Mouse (Mus musculus): ENCODE results near the gene 2700081O15Rik. TPM values are rescaled to one million over a fixed set of nuclear protein-coding genes. Genes with fewer than 3 reads are reported as not detected.
A peak's percentile ranks its signal among the peaks of the same experiment; 100 is the strongest.

The 2700081O15Rik gene
- total and polyA plus RNA-seq, 3 experiments: 13.1 to 16.4 (median 13.4) TPM

DNA sequence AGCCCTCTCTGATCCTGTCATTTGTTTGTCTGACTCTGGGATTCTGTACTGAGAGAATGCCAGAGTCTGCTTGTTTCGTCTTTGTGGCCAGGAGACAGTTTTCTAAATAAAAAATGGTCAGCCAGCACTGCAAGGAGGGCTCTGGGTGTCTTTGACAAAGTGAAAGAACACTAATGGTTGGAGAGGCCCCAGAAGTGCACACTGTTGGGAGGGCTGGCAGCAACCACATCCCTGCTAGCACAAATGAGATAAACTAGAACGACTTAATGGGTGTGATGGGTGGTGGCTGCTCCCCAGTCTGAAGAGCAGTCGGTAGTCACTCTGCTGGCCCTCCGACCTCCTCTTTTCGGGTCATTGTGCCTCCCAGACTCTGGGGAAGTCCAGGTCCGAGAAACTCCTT is 1.7 kb downstream of the 2700081O15Rik start:
- Histone ChIP-seq H3K4me1 (ENCODE audit: control insufficient read depth, insufficient read depth, low read length) (peaks cover 10% of the 10 kb centered on the region), H3K4me3 (no peak overlapping the region), H3K27me3 (ENCODE audit: control insufficient read depth, insufficient read depth, low read length) (no peaks in the 10 kb centered on the region), H3K27ac (peak overlapping the region; percentile 9), H3K9ac (ENCODE audit: low read depth, low read length) (no peak overlapping the region), H3K79me2 (replicated peaks; ENCODE audit: control insufficient read depth, insufficient read depth, low read length) (0 out of 2 replicates have a peak, but pooled peaks cover 1% of the 10 kb centered on the region), H3K36me3 (ENCODE audit: control insufficient read depth, insufficient read depth, low read length) (no peaks in the 10 kb centered on the region)
- TF ChIP-seq POLR2A (IDR thresholded peaks at IDR 0.05; ENCODE audit: insufficient read depth, low read depth, low read length) (no peak), EP300 (IDR thresholded peaks at IDR 0.05; ENCODE audit: insufficient read depth, low read depth, low read length) (no peak), CTCF (IDR thresholded peaks at IDR 0.05) (no peak)
- no peak for DNase-seq
- WGBS: 36% methylated on average over 6 of the region's 6 CpGs
- intact Hi-C loops (cut with DNase I): no loop called here

DNA sequence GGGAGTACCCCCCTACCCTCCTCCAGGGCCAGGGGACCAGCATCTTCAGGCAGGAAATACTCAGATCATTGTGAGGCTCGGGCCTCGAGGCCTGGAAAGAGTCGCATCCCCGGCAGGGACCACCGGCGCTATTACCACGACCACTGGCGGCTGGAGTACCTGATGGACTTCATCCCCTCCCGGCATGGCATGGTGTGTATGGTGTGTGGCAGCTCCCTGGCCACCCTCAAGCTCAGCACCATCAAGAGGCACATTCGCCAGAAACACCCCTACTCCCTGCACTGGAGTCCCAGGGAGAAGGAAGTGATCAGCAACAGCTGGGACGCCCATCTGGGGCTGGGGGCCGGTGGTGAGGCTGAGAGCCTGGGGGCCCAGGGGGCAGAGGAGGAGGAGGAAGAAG is 2.7 kb downstream of the 2700081O15Rik start:
- peaks cover 10% of the 10 kb centered on the region for H3K4me1 ChIP-seq (ENCODE audit: control insufficient read depth, insufficient read depth, low read length)
- TF ChIP-seq CTCF (IDR thresholded peaks at IDR 0.05) (no peak), EP300 (IDR thresholded peaks at IDR 0.05; ENCODE audit: insufficient read depth, low read depth, low read length) (no peak), POLR2A (IDR thresholded peaks at IDR 0.05; ENCODE audit: insufficient read depth, low read depth, low read length) (no peak)
- 68% methylated on average over 12 of the region's 12 CpGs for WGBS

GRCm38 (mm10) chr19:7420841-7421601 is 3.6 kb downstream of the 2700081O15Rik start:
- Histone ChIP-seq H3K27ac (no peak overlapping the region), H3K4me1 (ENCODE audit: control insufficient read depth, insufficient read depth, low read length) (peaks cover 8% of the 10 kb centered on the region), H3K9ac (ENCODE audit: low read depth, low read length) (no peak overlapping the region), H3K36me3 (ENCODE audit: control insufficient read depth, insufficient read depth, low read length) (no peaks in the 10 kb centered on the region), H3K27me3 (ENCODE audit: control insufficient read depth, insufficient read depth, low read length) (no peaks in the 10 kb centered on the region), H3K79me2 (replicated peaks; ENCODE audit: control insufficient read depth, insufficient read depth, low read length) (0 out of 2 replicates have a peak, but pooled peaks cover 1% of the 10 kb centered on the region), H3K4me3 (no peak overlapping the region)
- 88% methylated on average over 27 of the region's 27 CpGs for WGBS
- intact Hi-C loops (cut with DNase I): no loop called here
- DNase-seq: no peak
- TF ChIP-seq EP300 (IDR thresholded peaks at IDR 0.05; ENCODE audit: insufficient read depth, low read depth, low read length): no peak
- TF ChIP-seq POLR2A (IDR thresholded peaks at IDR 0.05; ENCODE audit: insufficient read depth, low read depth, low read length): no peak
- TF ChIP-seq CTCF (IDR thresholded peaks at IDR 0.05): no peak

More for the DNA sequence above, 2.7 kb downstream of the 2700081O15Rik start:
- intact Hi-C loops (cut with DNase I): no loop called here
- DNase-seq: no peak
- Histone ChIP-seq H3K27me3 (ENCODE audit: control insufficient read depth, insufficient read depth, low read length) (no peaks in the 10 kb centered on the region), H3K9ac (ENCODE audit: low read depth, low read length) (no peak overlapping the region), H3K27ac (no peak overlapping the region), H3K36me3 (ENCODE audit: control insufficient read depth, insufficient read depth, low read length) (no peaks in the 10 kb centered on the region), H3K79me2 (replicated peaks; ENCODE audit: control insufficient read depth, insufficient read depth, low read length) (0 out of 2 replicates have a peak, but pooled peaks cover 1% of the 10 kb centered on the region), H3K4me3 (no peak overlapping the region)

DNA sequence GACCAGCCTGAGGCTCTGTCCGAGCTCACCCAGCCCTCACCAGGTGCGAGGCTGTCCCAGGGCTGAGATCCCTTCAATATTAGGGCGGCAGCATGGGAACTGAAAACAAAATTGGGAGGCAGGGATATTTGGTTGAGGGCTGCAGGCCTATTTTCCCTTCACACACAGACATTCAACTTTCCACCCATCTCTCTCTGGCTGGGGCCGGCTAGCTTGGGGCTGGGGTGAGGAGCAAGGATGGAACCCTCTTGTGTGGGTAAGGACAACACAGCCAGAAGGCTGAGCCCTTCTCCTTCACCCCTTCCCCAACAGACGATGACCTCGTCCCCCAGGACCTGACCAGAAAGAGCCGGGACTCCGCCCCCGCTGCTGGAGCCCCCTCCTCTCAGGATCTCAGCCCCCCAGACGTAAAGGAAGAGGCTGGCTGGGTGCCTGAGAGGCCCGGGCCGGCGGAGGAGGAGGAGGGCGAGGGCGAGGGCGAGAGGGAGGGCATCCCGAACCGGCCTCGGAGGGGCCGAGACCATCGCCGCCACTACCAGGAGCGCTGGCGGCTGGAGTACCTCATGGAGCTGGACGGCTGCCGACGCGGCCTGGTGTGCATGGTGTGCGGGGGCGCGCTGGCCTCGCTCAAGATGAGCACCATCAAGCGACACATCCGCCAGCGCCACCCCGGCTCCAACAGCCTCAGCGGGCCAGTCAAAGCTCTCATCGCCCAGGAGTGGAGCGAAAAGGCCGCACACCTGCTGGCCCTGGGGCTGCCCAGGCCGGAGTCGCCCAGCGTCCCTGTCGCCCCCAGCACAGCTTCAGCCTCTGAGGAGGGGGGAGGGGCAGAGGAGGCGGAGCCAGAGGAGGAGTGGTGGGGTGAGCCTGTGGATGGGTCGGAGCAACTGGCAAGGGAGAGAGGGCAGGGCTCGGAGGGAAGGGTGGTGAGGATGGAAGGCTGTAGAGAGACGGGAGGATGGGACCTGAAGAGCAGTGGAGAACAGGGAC is 4.5 kb downstream of the 2700081O15Rik start:
- H3K4me3 ChIP-seq: peak overlapping the region; percentile 50; the same call in 1 of the 2 replicates
- H3K27ac ChIP-seq: no peak overlapping the region
- H3K36me3 ChIP-seq (ENCODE audit: control insufficient read depth, insufficient read depth, low read length): no peaks in the 10 kb centered on the region; the same call in 1 of the 2 replicates
- TF ChIP-seq EP300 (IDR thresholded peaks at IDR 0.05; ENCODE audit: insufficient read depth, low read depth, low read length): no peak
- TF ChIP-seq CTCF (IDR thresholded peaks at IDR 0.05): no peak
- TF ChIP-seq POLR2A (IDR thresholded peaks at IDR 0.05; ENCODE audit: insufficient read depth, low read depth, low read length): no peak
- H3K27me3 ChIP-seq (ENCODE audit: control insufficient read depth, insufficient read depth, low read length): no peaks in the 10 kb centered on the region
- DNase-seq: peak; percentile 40 to 59
- H3K79me2 ChIP-seq (replicated peaks; ENCODE audit: control insufficient read depth, insufficient read depth, low read length): 0 out of 2 replicates have a peak, but pooled peaks cover 1% of the 10 kb centered on the region
- H3K9ac ChIP-seq (ENCODE audit: low read depth, low read length): no peak overlapping the region
- 59% methylated on average over 48 of the region's 48 CpGs for WGBS
- intact Hi-C loops (cut with DNase I): no loop called here
- peaks cover 7% of the 10 kb centered on the region for H3K4me1 ChIP-seq (ENCODE audit: control insufficient read depth, insufficient read depth, low read length)

GRCm38 (mm10) chr19:7422656-7423027 is 5.2 kb downstream of the 2700081O15Rik start:
- Histone ChIP-seq H3K27ac (peak overlapping the region; percentile 67), H3K79me2 (replicated peaks; ENCODE audit: control insufficient read depth, insufficient read depth, low read length) (0 out of 2 replicates have a peak, but pooled peaks cover 1% of the 10 kb centered on the region), H3K4me1 (ENCODE audit: control insufficient read depth, insufficient read depth, low read length) (peaks cover 7% of the 10 kb centered on the region), H3K27me3 (ENCODE audit: control insufficient read depth, insufficient read depth, low read length) (no peaks in the 10 kb centered on the region), H3K36me3 (ENCODE audit: control insufficient read depth, insufficient read depth, low read length) (no peaks in the 10 kb centered on the region; the same call in 1 of the 2 replicates), H3K9ac (ENCODE audit: low read depth, low read length) (peak overlapping the region; percentile 62), H3K4me3 (peak overlapping the region; percentile 50)
- 35% methylated on average over 35 of the region's 35 CpGs for WGBS
- TF ChIP-seq CTCF (IDR thresholded peaks at IDR 0.05): no peak
- TF ChIP-seq EP300 (IDR thresholded peaks at IDR 0.05; ENCODE audit: insufficient read depth, low read depth, low read length): no peak
- no peak for TF ChIP-seq POLR2A (IDR thresholded peaks at IDR 0.05; ENCODE audit: insufficient read depth, low read depth, low read length)
- intact Hi-C loops (cut with DNase I): no loop called here
- DNase-seq: no peak
